Mouse (Mus musculus): ENCODE measurements around the gene Gm3633. TPM values are rescaled to one million over a fixed set of nuclear protein-coding genes. Genes with fewer than 3 reads are reported as not detected.
"Not testable (repeated sequence)": the region's sequence is repeated elsewhere in the genome, so short reads cannot be mapped to it uniquely, and the experiment has no call there.

The Gm3633 gene
- polyA plus RNA-seq (2015; fragmentation: Nextera tagmentation; extraction: Ambion mirVana), result not detected in 2 replicates

- H3K4me2 ChIP-seq, H3K27ac ChIP-seq: not testable (repeated sequence)
- 88% methylated on average over 1 of the region's 2 CpGs for WGBS
Observed at GRCm38 (mm10) chr14:42641817-42642216, at the start of gene Gm3633. Gene Gm3633 (minus strand): TSS chr14:42641917.

GRCm38 (mm10) chr14:42655638-42656037 is 13.9 kb upstream of the Gm3633 start, which contains the start of gene Gm10378:
Gene Gm10378 (plus strand): TSS chr14:42655938.
- not testable (repeated sequence) for H3K4me2 ChIP-seq; H3K9ac ChIP-seq; H3K36me3 ChIP-seq; H3K9me3 ChIP-seq; H3K4me1 ChIP-seq; H3K4me3 ChIP-seq; H3K27ac ChIP-seq; H3K27me3 ChIP-seq; ATAC-seq (ENCODE audit: borderline replicate concordance, extremely low read depth, low FRiP score, low TSS enrichment)
- WGBS, result no CpG with 5 or more reads among the region's 1 CpGs

More at GRCm38 (mm10) chr14:42641817-42642216, at the start of gene Gm3633:
- H3K36me3 ChIP-seq; H3K9me3 ChIP-seq; H3K27me3 ChIP-seq; H3K9ac ChIP-seq; ATAC-seq (ENCODE audit: borderline replicate concordance, extremely low read depth, low FRiP score, low TSS enrichment); H3K4me3 ChIP-seq; H3K4me1 ChIP-seq: not testable (repeated sequence)

- H3K9me3 ChIP-seq; H3K27me3 ChIP-seq; H3K4me1 ChIP-seq; H3K36me3 ChIP-seq; H3K9ac ChIP-seq; H3K27ac ChIP-seq; H3K4me2 ChIP-seq; H3K4me3 ChIP-seq; ATAC-seq (ENCODE audit: borderline replicate concordance, extremely low read depth, low FRiP score, low TSS enrichment): not testable (repeated sequence)
- no CpG with 5 or more reads among the region's 3 CpGs for WGBS
Observed at GRCm38 (mm10) chr14:42599782-42600181, 41.9 kb downstream of the Gm3633 start, which contains the start of gene Gm17124. Gene Gm17124 (minus strand): TSS chr14:42599882.

Small RNA genes lying within 50 kb of the gene (microRNA-seq; reads per million reads assigned to microRNA genes)
- gene Gm23620, result not detected
- not detected for gene Gm25228

Other genes with a start within 250 kb of the Gm3633 start
- not detected in 2 replicates for gene Gm8005, start 202.2 kb downstream of the Gm3633 start, polyA plus RNA-seq (2015; fragmentation: Nextera tagmentation; extraction: Ambion mirVana)
- gene Gm8011, start 178.0 kb downstream of the Gm3633 start, polyA plus RNA-seq (2015; fragmentation: Nextera tagmentation; extraction: Ambion mirVana), result not detected in 2 replicates
- gene Gm8020, start 139.6 kb downstream of the Gm3633 start, polyA plus RNA-seq (2015; fragmentation: Nextera tagmentation; extraction: Ambion mirVana), result not detected in 2 replicates
- gene Gm8024, start 117.6 kb downstream of the Gm3633 start, polyA plus RNA-seq (2015; fragmentation: Nextera tagmentation; extraction: Ambion mirVana), result not detected in 2 replicates
- not detected in 2 replicates for gene Gm17124, start 42.0 kb downstream of the Gm3633 start, polyA plus RNA-seq (2015; fragmentation: Nextera tagmentation; extraction: Ambion mirVana)
- gene Gm10378, start 14.0 kb upstream of the Gm3633 start, polyA plus RNA-seq (2015; fragmentation: Nextera tagmentation; extraction: Ambion mirVana), result not detected in 2 replicates
- not detected in 2 replicates for gene Gm3015, start 126.9 kb upstream of the Gm3633 start, polyA plus RNA-seq (2015; fragmentation: Nextera tagmentation; extraction: Ambion mirVana)
- not detected in 2 replicates for gene Gm10377, start 156.1 kb upstream of the Gm3633 start, polyA plus RNA-seq (2015; fragmentation: Nextera tagmentation; extraction: Ambion mirVana)
- not detected in 2 replicates for gene Gm21977, start 211.6 kb upstream of the Gm3633 start, polyA plus RNA-seq (2015; fragmentation: Nextera tagmentation; extraction: Ambion mirVana)

All from lung, embryonic 15.5 days (tissue).